Mouse (Mus musculus) testis, postnatal 10 days (tissue): ENCODE measurements around the gene Hoxb9.

Experiments used
- DNase-seq: peaks from one replicate; pipeline ENCODE4 v3.0.0; 2021; ENCODE audit warnings: low spot score

Hoxb9 gene

GRCm38 (mm10) chr11:96267021-96267920 is 4.0 kb upstream of the Hoxb9 start:
- DNase-seq = no peak

GRCm38 (mm10) chr11:96268031-96268745 is 3.1 kb upstream of the Hoxb9 start:
- no peak for DNase-seq

GRCm38 (mm10) chr11:96269869-96270268 is 1.4 kb upstream of the Hoxb9 start:
- DNase-seq = peak; percentile 89

- DNase-seq = peak; percentile 70
Observed at GRCm38 (mm10) chr11:96271541-96272011, 319 bp downstream of the Hoxb9 start.

- DNase-seq = no peak
Observed at GRCm38 (mm10) chr11:96272024-96272921, 1.0 kb downstream of the Hoxb9 start.

- DNase-seq = no peak
Observed at GRCm38 (mm10) chr11:96274428-96274827, 3.2 kb downstream of the Hoxb9 start.

- DNase-seq = no peak
Observed at GRCm38 (mm10) chr11:96275896-96276295, 4.6 kb downstream of the Hoxb9 start.

- no peak for DNase-seq
Observed at GRCm38 (mm10) chr11:96277151-96278044, 6.1 kb downstream of the Hoxb9 start.

- DNase-seq = no peak
Observed at GRCm38 (mm10) chr11:96278324-96278723, 7.1 kb downstream of the Hoxb9 start.

GRCm38 (mm10) chr11:96278773-96279172 is 7.5 kb downstream of the Hoxb9 start:
- peak; percentile 88 for DNase-seq

- DNase-seq = no peak
Observed at GRCm38 (mm10) chr11:96279421-96280233, 8.4 kb downstream of the Hoxb9 start.

- no peak for DNase-seq
Observed at GRCm38 (mm10) chr11:96280399-96281378, 9.4 kb downstream of the Hoxb9 start.

GRCm38 (mm10) chr11:96281396-96281795 is 10.1 kb downstream of the Hoxb9 start:
- no peak for DNase-seq

GRCm38 (mm10) chr11:96281855-96282570 is 10.8 kb downstream of the Hoxb9 start, which contains the start of gene Hoxb8:
Hoxb8 (plus strand) TSS chr11:96281905.
- no peak for DNase-seq

GRCm38 (mm10) chr11:96282795-96283430 is 11.7 kb downstream of the Hoxb9 start:
- DNase-seq = no peak

GRCm38 (mm10) chr11:96284041-96284749 is 12.9 kb downstream of the Hoxb9 start:
- DNase-seq = no peak
